Mouse (Mus musculus): ENCODE data around the gene Dhrs13. TPM values are rescaled to one million over a fixed set of nuclear protein-coding genes. Genes with fewer than 3 reads are reported as not detected.

Dhrs13 gene
- total and polyA plus RNA-seq, 3 experiments, result 21.6 to 39.0 (median 33.7) TPM

DNA sequence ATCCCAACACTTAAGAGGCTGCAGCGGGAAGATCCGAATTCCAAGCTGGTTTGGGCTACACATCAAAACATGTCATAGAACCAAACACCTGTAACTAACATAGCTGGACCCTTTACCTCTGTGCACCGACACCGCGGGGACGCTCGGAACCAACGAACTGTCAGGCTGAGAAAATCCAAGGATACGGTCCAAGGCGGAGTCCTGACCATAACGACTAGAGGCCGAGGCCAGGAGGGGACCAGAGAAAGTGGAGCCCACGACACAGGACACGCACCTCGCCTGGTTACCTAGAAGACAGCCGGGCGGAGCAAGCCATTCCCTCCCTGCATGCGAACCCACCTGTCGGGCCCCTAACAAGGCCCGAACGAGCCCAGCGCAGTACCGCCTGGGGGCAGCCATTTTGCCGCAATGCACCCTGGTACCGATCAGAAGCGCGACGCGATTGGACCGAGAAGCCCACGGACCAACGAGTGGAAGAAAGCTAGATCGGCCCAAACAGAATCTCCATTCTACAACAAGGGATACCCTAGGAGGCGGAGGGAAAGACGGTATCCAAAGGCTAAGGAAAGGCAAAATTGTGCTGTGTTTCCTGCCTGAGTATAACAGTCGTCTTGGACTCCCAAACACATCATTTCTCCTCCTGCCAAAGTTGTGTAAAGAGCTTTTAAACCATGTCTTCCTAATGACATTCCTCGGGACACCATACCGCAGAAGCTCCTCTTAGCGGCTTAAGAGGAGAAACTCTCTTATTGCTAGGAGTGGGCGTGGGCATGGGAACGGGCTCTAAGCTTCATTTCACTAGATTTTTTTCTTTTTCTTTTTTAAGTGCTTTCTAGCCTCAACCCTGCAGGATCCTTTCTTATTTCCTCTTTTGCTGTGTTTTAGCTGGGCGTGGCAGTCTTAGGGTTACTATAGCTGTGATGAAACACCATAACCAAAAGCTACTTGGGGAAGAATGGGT is 48.2 kb downstream of the Dhrs13 start, which contains the start of gene Eral1:
Eral1 (minus strand) TSS at position 423 of the 961 bp plus-strand sequence.
- H3K4me1 ChIP-seq (ENCODE audit: control insufficient read depth in 1 of 2, insufficient read depth in 2 of 2), result peaks cover 4 to 19% of the 10 kb centered on the region in 2 experiments
- peaks cover 17% of the 10 kb centered on the region for H3K79me2 ChIP-seq (replicated peaks; ENCODE audit: control insufficient read depth, extremely low read depth, insufficient read depth, poor library complexity, severe bottlenecking)
- TF ChIP-seq NELFE (IDR thresholded peaks at IDR 0.05; ENCODE audit: low read depth, low read length), result peak; percentile 97
- peak; percentile 94 for TF ChIP-seq HCFC1 (IDR thresholded peaks at IDR 0.05; ENCODE audit: low read depth, low read length)
- TF ChIP-seq ETS1 (conservative IDR thresholded peaks at IDR 0.05; ENCODE audit: low read depth, low read length), result no peak
- TF ChIP-seq NRF1 (IDR thresholded peaks at IDR 0.05; ENCODE audit: low read depth, low read length), result peak; percentile 71
- 0 out of 2 replicates have a peak, but pooled peaks have one; percentile 9 for TF ChIP-seq ZNF384 (IDR thresholded peaks at IDR 0.05; ENCODE audit: low read depth, low read length)
- no peak for TF ChIP-seq CHD1 (IDR thresholded peaks at IDR 0.05; ENCODE audit: low read depth, low read length)
- TF ChIP-seq TCF12 (IDR thresholded peaks at IDR 0.05; ENCODE audit: low read depth, low read length), result peak; percentile 99
- peak; percentile 91 for TF ChIP-seq TBP (conservative IDR thresholded peaks at IDR 0.05; ENCODE audit: low read depth, low read length)
- peak; percentile 93 for TF ChIP-seq SIN3A (IDR thresholded peaks at IDR 0.05; ENCODE audit: low read length)
- TF ChIP-seq KAT2A (IDR thresholded peaks at IDR 0.05; ENCODE audit: insufficient replicate concordance, low read length), result peak; percentile 86; the same call in 1 of the 2 replicates
- peak; percentile 86; the same call in 1 of the 2 replicates for TF ChIP-seq POLR2AphosphoS2 (IDR thresholded peaks at IDR 0.05; ENCODE audit: low read depth, low read length)
- TF ChIP-seq CHD2 (IDR thresholded peaks at IDR 0.05; ENCODE audit: low read length), result 0 out of 2 replicates have a peak, but pooled peaks have one; percentile 48
- no peak for TF ChIP-seq MAFK (IDR thresholded peaks at IDR 0.05; ENCODE audit: insufficient replicate concordance, low read length)
- TF ChIP-seq MAX (IDR thresholded peaks at IDR 0.05; ENCODE audit: low read length), result peak; percentile 59; the same call in 1 of the 2 replicates
- TF ChIP-seq UBTF (IDR thresholded peaks at IDR 0.05; ENCODE audit: low read depth, low read length), result 0 out of 2 replicates have a peak, but pooled peaks have one; percentile 47
- TF ChIP-seq MYC (IDR thresholded peaks at IDR 0.05; ENCODE audit: low read depth, low read length), result peak; percentile 68; the same call in 1 of the 2 replicates
- TF ChIP-seq ZMIZ1 (IDR thresholded peaks at IDR 0.05; ENCODE audit: low read depth, low read length), result peak; percentile 86
- TF ChIP-seq MXI1 (IDR thresholded peaks at IDR 0.05; ENCODE audit: low read depth, low read length), result peak; percentile 91
- TF ChIP-seq POLR2A (IDR thresholded peaks at IDR 0.05; ENCODE audit: low read depth, low read length), result peak; percentile 98
- no peak for TF ChIP-seq RAD21 (IDR thresholded peaks at IDR 0.05; ENCODE audit: low read depth, low read length)
- peak; percentile 53 for TF ChIP-seq ELF1 (IDR thresholded peaks at IDR 0.05; ENCODE audit: low read depth, low read length)
- TF ChIP-seq JUN (IDR thresholded peaks at IDR 0.05; ENCODE audit: insufficient read depth, low read depth, low read length), result no peak
- TF ChIP-seq USF2 (conservative IDR thresholded peaks at IDR 0.05; ENCODE audit: low read depth, low read length), result peak; percentile 20; the same call in 1 of the 2 replicates
- peak within 1 kb of the TSS; percentile 82 for H3K9ac ChIP-seq (ENCODE audit: insufficient read depth, low read depth)
- in situ Hi-C loops (cut with MboI; ENCODE audit: low pct_ligation_motif_present, low pct_unique_long_range_greater_than_20kb, low sequenced_read_pairs) (no loop called here), dilution Hi-C loops (cut with MboI; ENCODE audit: extremely low pct_ligation_motif_present, extremely low pct_unique_long_range_greater_than_20kb, low sequenced_read_pairs) (no loop called here)
- H3K4me2 ChIP-seq (ENCODE audit: insufficient read depth, low read depth, poor library complexity, severe bottlenecking), result peak within 1 kb of the TSS; percentile 94
- peak; percentile 88 for DNase-seq (ENCODE audit: extremely low read depth)
- H3K36me3 ChIP-seq (replicated peaks in 1 of 2; ENCODE audit: control insufficient read depth in 1 of 2, insufficient read depth in 1 of 2, low read length in 1 of 2), result peaks cover 16 to 31% of the 10 kb centered on the region in 2 experiments
- H3K9me3 ChIP-seq (replicated peaks; ENCODE audit: low read length), result no peaks in the 10 kb centered on the region
- H3K27me3 ChIP-seq (replicated peaks), result no peaks in the 10 kb centered on the region
- H3K27ac ChIP-seq (ENCODE audit: insufficient read depth, low read depth), result peak within 1 kb of the TSS; percentile 27
- H3K4me3 ChIP-seq (replicated peaks in 1 of 3; ENCODE audit: low read depth in 2 of 3, low read length in 2 of 3, poor library complexity in 1 of 3), result peak within 1 kb of the TSS; percentile 73 to 96 (median 86)

All from CH12.LX (cell line).